Mouse (Mus musculus) embryonic fibroblast, embryonic 13.5 days (primary cell): ENCODE measurements at regions not wholly inside any gene's neighbourhood (a gene's known extent, or its start where the extent isn't known, plus 50 kb on each side); places are given as distances from the start of the nearest gene placed in this dataset.

Experiments
- H3K27ac ChIP-seq: 2 replicates; pipeline ENCODE4 v1.5.1; 2012; ENCODE audit warnings: low read length, control low read depth, inconsistent platforms; ENCODE audit not compliant: insufficient read depth
- H3K4me1 ChIP-seq: 2 replicates; pipeline ENCODE4 v1.6.1; 2011; ENCODE audit warnings: low read length; ENCODE audit not compliant: control insufficient read depth, insufficient read depth
- H3K4me3 ChIP-seq: 2 replicates; pipeline ENCODE4 v1.5.1; 2011; ENCODE audit warnings: mild to moderate bottlenecking, control low read depth, low read length; ENCODE audit not compliant: insufficient read depth
- CTCF ChIP-seq: IDR thresholded peaks from 2 replicates; pipeline ENCODE4 v1.5.1; 2011; ENCODE audit warnings: mild to moderate bottlenecking, control low read depth, low read length, moderate library complexity, borderline replicate concordance; ENCODE audit not compliant: insufficient read depth
- POLR2A ChIP-seq: IDR thresholded peaks from 2 replicates; pipeline ENCODE4 v1.6.1; 2011; ENCODE audit warnings: low read depth, mild to moderate bottlenecking, control low read depth, low read length, moderate library complexity

- Histone ChIP-seq H3K4me3 (no peak overlapping the region), H3K27ac (no peak overlapping the region), H3K4me1 (no peaks in the 10 kb centered on the region; the same call in 1 of the 2 replicates)
- TF ChIP-seq CTCF, result no peak
- no peak for TF ChIP-seq POLR2A
Measured at GRCm38 (mm10) chr4:82142391-82142790, 563.2 kb downstream of the Nfib start.

- H3K4me3 ChIP-seq, result no peak overlapping the region
- H3K27ac ChIP-seq, result no peak overlapping the region
- H3K4me1 ChIP-seq, result no peaks in the 10 kb centered on the region; the same call in 1 of the 2 replicates
- TF ChIP-seq CTCF, result no peak
- no peak for TF ChIP-seq POLR2A
Measured at GRCm38 (mm10) chr4:82139806-82140205, 565.7 kb downstream of the Nfib start.

GRCm38 (mm10) chr4:82139016-82139415 is 566.5 kb downstream of the Nfib start:
- TF ChIP-seq CTCF, result no peak
- TF ChIP-seq POLR2A, result no peak
- no peaks in the 10 kb centered on the region; the same call in 1 of the 2 replicates for H3K4me1 ChIP-seq
- H3K4me3 ChIP-seq, result no peak overlapping the region
- H3K27ac ChIP-seq, result no peak overlapping the region

GRCm38 (mm10) chr4:82132851-82133250 is 572.7 kb downstream of the Nfib start:
- TF ChIP-seq CTCF (no peak), POLR2A (no peak)
- H3K27ac ChIP-seq, result no peak overlapping the region
- H3K4me3 ChIP-seq, result no peak overlapping the region
- H3K4me1 ChIP-seq, result no peaks in the 10 kb centered on the region

- Histone ChIP-seq H3K4me3 (no peak overlapping the region), H3K4me1 (no peaks in the 10 kb centered on the region), H3K27ac (no peak overlapping the region)
- no peak for TF ChIP-seq POLR2A
- no peak for TF ChIP-seq CTCF
Measured at GRCm38 (mm10) chr4:82132326-82132725, 573.2 kb downstream of the Nfib start.

- TF ChIP-seq POLR2A, result no peak
- no peak for TF ChIP-seq CTCF
- H3K4me3 ChIP-seq, result no peak overlapping the region
- no peaks in the 10 kb centered on the region for H3K4me1 ChIP-seq
- H3K27ac ChIP-seq, result no peak overlapping the region
Measured at GRCm38 (mm10) chr4:82129471-82129870, 576.1 kb downstream of the Nfib start.

GRCm38 (mm10) chr4:82123733-82124132 is 581.8 kb downstream of the Nfib start:
- no peaks in the 10 kb centered on the region for H3K4me1 ChIP-seq
- no peak overlapping the region for H3K4me3 ChIP-seq
- H3K27ac ChIP-seq, result no peak overlapping the region
- TF ChIP-seq CTCF (no peak), POLR2A (no peak)

- H3K27ac ChIP-seq, result no peak overlapping the region
- no peaks in the 10 kb centered on the region for H3K4me1 ChIP-seq
- H3K4me3 ChIP-seq, result no peak overlapping the region
- TF ChIP-seq CTCF (no peak), POLR2A (no peak)
Measured at GRCm38 (mm10) chr4:82123101-82123500, 582.4 kb downstream of the Nfib start.

GRCm38 (mm10) chr4:82120796-82121195 is 584.8 kb downstream of the Nfib start:
- Histone ChIP-seq H3K4me1 (no peaks in the 10 kb centered on the region), H3K27ac (no peak overlapping the region), H3K4me3 (no peak overlapping the region)
- TF ChIP-seq CTCF (no peak), POLR2A (no peak)

GRCm38 (mm10) chr4:82120326-82120725 is 585.2 kb downstream of the Nfib start:
- Histone ChIP-seq H3K27ac (no peak overlapping the region), H3K4me1 (no peaks in the 10 kb centered on the region), H3K4me3 (no peak overlapping the region)
- TF ChIP-seq POLR2A (no peak), CTCF (no peak)

GRCm38 (mm10) chr4:82101837-82102236 is 603.7 kb downstream of the Nfib start:
- TF ChIP-seq CTCF (no peak), POLR2A (no peak)
- H3K4me1 ChIP-seq, result no peaks in the 10 kb centered on the region
- H3K4me3 ChIP-seq, result no peak overlapping the region
- no peak overlapping the region for H3K27ac ChIP-seq

GRCm38 (mm10) chr4:82099970-82100368 is 605.6 kb downstream of the Nfib start:
- H3K4me1 ChIP-seq, result no peaks in the 10 kb centered on the region
- no peak overlapping the region for H3K4me3 ChIP-seq
- peak overlapping the region; percentile 38; the same call in 1 of the 2 replicates for H3K27ac ChIP-seq
- TF ChIP-seq POLR2A, result no peak
- no peak for TF ChIP-seq CTCF
